Mouse (Mus musculus) layer of hippocampus, adult 11-12 months (tissue): ENCODE measurements around the gene Frmpd3.

ENCODE experiments used
- DNase-seq: peaks from one replicate; pipeline ENCODE4 v3.0.0; 2022; ENCODE audit warnings: low spot score

Gene Frmpd3

GRCm38 (mm10) chrX:140456751-140457491 is 114.9 kb downstream of the Frmpd3 start:
- peak; percentile 7 for DNase-seq

GRCm38 (mm10) chrX:140457502-140457901 is 115.4 kb downstream of the Frmpd3 start:
- DNase-seq = no peak

- DNase-seq = no peak
These were observed 136.2 kb downstream of the Frmpd3 start for GRCm38 (mm10) chrX:140478231-140478630.

GRCm38 (mm10) chrX:140479171-140479570 is 137.1 kb downstream of the Frmpd3 start:
- DNase-seq = peak; percentile 9
